Mouse (Mus musculus) spleen, postnatal 10 days (tissue): ENCODE data around the gene Arhgap15.

Source experiments
- DNase-seq, 2 experiments: peaks; one replicate each; pipeline ENCODE4 v3.0.0; 2021 to 2022; ENCODE audit warnings: low spot score in 2 of 2

The Arhgap15 gene

DNA sequence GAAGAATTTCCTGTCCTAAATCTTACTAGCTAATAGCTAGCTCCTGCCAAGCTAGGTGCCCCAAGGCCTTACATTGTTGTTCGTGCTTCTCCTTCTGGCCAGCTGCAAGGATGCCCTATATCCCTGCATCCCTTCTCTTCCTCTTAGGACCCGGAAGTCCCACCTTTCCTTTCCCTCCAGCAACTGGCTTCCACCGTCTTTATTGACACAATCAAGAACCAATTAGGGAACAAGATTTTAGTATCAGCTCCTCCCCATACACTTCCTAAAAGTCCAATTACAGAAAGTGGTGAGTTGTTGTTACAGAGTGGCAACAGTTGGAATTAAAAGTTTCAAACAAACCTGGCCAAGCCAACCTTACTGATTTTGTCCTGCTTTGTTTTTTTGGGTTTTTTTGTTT is 183.1 kb downstream of the Arhgap15 start:
- no peak for DNase-seq

DNA sequence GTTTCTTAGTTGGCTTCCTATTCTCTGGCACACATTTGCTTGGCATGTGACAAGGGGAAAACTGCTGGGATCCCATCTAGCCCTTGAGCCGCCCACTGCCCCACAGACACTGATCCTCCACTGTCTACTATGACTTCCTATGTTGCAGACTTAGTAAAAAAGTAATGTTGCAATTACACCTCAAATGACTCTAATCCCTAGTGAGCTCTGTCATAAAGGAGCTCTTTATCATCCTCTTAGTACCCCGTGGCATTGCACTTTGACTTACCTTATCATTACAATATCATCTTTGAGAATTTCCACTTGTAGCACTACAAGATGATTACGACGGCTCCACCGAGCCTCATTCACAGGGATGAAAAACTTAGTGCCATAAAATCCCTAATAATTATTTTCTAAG is 190.6 kb downstream of the Arhgap15 start:
- DNase-seq, result no peak

DNA sequence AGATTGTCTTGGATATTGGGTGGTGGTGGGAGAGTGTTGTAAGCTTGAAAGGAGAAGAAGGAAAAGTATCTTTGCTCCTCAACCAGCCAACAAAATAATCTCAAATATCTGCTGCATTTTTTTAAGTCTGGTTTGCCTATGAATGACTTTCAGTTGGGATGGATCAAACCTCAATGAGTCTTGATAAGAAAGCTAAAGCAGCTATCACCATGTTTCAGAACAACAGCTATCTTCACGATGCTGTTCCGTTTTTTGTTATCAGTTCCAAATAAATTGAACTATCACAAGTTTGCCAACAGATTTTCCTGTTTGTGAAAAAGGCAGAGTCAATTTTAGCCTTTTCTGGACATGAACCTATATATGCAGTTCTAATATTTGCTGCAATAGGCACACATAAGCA is 197.1 kb downstream of the Arhgap15 start:
- no peak for DNase-seq

DNA sequence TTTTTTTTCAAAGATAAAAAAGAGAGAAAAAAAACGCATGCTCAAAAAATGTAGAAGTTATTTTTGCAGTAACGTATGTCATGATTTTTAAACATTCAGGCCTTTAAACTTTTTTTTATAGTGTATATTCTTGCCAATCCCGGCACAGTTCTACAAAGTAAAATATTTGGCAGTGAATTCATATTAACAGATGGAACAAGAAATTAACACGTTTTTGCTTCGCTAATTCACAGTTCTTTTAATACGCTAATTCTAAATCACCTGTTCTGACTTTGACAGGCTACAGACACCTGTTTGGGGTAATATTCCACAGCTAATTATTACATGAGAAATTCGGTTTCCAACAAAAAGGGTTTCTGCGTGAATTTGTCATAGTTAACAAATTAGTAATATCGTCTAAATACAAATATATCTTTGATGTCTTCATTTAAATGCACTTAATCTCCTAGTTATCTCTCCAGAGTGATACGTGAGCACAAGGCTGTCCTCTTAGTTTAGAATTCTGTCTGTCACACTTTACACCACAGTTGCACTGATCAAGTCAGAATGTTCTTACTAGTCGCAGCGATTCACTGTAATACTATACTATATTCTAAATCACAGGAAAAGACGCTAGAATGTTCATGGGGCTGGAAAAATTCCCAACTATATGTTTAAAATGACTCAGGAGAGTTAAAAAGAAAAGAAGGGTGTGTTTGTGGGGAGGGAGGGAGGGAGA is 201.3 kb downstream of the Arhgap15 start:
- DNase-seq, result no peak

DNA sequence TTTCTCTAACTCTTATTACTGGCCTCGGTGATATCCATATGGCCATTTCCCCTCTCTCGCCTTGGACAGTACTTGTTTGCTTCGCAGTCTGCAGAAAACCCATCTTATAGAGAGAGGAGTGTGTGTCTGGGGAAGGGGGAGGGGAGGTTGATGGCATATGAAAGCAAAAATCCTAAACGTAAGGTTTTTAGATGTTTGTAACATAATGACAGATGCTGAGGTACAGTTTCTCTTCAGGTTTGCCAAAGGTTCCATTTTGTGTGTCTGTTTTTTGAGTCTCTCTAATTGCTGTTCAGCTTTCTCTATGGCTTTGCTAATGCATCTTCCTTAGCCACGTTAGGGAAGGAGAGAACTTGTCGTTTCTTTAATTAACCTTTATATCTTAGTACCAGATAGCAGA is 202.1 kb downstream of the Arhgap15 start:
- DNase-seq, result no peak

DNA sequence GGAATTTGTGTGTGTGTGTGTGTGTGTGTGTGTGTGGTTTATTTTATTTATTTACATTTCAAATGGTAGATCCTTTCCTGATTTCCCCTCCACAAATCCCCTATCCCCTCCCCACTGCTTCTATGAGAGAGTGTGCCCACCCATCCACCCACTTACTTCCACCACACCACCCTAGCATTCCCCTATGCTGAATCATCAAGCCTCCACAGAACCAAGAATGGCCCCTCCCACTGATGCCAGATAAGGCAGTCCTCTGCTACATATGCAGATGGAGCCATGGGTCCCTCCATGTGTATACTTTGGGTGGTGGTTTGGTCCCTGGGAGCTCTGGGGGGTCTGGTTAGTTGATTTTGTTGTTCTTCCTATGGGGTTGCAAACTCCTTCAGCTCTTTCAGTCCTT is 210.6 kb downstream of the Arhgap15 start:
- peak in 1 of 2 experiments; percentile 13 for DNase-seq

DNA sequence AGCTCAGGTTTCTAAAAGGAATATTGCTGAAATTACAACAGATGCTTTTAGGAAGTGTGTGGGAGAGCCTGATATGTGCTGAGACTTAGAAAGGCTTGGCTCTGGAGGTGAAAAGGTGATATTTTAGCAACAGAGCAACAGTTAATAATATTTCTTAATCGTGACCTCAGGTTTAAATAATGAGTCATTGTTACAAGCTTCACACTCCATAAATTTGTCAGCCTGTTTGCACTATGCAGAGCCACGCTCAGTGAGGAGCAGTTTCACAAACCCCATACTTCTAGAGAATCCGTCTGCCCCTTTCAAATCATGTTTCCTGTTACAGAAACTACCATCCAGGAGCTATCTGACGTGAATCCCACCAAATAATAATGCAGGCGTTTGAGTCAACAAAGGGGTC is 213.8 kb downstream of the Arhgap15 start:
- DNase-seq, result no peak

DNA sequence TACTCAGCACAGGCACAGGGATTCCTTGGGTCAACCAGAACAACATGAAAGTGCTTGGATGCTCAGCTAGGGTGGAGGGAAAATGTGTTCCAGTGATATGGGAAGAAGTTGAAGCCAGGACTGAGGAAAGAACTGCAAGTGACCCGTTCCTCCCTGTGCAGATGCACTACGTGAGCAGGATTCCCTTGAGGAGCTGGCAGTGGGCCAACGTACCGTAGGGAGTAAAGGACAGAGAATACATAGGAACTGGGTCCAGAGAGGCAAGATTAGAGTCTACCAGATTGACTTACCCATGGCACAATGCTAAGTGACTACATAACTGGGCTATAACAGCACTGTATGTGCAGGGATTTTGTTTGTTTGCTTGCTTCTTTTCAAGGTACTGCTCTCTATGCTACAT is 220.0 kb downstream of the Arhgap15 start:
- no peak for DNase-seq

DNA sequence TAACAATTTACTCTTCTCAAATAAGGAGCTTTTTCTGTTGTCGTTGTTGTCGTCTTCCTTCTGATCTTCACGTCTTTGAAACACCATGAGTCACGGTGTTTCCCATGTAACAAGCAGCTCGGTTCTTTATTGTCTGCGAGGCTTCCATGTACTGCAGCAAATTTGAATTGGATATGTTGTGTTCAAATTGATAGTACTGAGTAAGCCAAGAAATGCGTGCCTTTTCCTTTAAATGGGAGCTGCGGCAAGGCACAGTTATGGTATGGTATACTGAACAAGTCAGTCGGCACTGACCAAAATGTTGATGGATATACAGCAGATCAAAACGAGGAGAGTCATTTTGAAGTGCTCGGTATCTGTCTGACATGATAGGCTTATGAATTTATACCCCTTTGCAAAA is 229.1 kb downstream of the Arhgap15 start:
- DNase-seq, result no peak

DNA sequence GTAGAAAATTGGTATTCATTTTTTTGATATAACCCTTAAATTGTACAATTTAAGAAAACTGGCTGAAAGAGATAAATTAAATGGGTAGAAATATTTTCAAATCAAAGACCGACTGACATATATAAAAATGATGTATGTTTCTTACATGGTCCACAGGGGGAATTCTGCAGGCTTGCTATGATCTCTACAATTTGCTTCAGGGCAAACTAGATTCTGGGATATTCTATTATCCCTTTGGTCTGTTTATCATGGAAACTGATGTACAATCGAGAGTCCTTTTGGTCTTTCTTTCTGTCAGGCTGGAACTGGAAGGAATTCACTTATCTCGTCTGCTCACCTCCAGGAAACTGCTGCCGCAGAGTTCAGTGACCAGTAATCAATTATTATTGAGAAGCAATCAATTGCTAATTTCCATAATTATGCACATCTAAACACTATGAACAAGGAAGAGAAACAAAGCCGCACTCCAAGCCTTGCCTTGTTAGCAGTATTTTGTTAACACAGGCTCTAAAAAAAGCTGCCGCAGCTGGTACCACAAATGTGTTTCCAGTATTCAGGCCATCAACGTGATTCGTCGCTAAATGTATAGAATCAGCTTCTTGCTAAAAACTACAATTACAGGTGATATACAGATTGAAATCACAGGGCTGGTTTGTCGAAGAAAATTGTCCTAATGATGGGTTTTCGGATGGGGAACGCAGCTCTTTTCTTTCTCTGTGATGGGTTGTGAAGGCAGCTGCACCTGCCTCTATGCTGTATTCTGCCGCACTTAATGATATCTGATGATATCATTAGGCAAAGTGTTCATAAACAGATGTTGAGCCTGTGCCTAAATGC is 229.8 kb downstream of the Arhgap15 start:
- DNase-seq, result no peak

DNA sequence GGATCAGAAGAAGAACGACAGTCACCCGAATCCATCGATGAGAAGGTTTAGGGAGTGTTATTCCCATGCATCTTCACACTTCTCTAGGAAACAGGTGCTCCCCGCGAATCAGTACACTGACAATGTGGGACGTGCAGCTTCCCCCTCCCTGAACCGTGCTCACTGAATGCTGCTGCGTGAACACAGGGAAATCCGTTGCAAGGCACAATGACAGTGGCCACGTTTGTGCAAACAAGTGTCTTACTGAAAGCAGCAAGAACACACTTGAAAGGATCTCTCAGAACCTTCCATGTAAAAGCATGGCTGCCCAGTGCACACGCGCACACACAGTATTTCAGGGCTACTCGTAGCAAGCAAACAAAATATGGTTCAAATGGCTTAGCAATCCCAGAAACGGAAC is 237.4 kb downstream of the Arhgap15 start:
- DNase-seq, result no peak

DNA sequence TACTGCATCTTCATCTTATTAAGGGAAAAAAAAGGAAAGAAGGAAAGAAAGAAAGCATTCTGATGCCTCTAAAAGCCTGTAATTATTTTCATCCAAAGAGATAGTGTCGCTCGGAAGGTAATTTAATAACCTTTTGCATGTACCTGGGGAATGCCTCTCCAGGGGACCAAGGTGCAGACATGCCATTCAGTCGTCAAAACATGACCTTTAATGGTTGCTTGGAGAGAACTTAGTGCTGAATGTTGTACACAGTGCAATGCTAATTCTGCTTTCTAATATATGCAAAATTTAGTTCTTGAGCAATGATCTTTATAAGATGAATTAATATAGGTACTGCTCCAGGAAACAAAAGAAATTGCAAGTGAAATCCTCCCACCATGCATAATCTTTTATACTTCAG is 239.3 kb downstream of the Arhgap15 start:
- no peak for DNase-seq

DNA sequence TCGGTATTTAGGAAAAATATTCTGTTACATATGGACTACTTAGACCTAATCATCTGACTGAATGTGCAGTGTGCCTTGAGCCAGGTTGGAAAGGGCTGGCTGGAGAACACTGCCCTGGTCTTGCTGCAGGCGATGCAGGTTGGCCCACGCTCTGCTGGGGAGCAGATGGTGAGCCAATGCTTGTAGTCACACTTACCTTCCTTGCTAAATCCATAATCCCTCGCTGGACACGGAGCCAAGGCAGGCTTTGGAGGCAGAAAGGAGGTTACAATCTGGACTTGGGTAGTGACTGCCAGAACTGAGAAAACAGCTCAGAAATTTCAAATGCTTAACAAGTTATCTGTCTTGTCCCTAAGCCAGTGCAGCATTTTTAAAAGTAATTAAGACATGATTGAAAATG is 241.2 kb downstream of the Arhgap15 start:
- no peak for DNase-seq

DNA sequence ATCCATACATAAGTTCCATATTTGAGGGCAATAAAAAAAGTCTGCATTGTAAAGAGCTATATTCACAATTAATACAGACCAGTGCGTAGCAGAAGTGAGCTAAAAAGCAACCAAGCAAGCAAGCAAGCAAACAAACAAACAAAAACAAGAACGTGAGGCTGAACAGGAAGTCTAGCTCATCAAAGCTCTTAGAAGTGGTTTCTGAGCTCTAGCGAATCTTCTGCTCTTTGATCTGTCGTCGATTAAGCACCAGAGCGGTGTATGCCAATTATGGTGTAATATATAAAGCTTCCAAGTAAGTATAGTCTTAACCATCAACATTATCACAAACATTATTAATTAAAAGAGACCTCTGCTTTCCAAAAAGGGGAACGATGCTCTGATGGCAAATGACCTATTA is 243.9 kb downstream of the Arhgap15 start:
- no peak for DNase-seq

DNA sequence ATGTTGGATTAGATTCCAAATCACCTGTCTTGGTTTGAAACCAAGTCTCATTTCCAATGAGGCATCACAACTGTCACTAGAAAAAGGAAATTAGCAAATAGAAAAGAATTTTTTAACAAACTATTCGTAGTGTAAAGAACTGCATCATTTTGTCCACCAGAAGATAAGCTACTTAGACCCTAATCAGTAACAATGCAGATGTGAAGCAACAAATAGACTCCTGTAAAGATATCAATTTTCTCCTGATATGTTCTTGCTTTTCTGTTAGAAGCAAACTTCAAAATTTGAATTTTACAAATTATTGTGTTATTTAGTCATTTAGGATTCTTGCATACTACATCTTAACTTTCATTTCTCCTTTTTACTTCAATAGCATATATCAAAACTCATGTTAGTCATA is 253.8 kb downstream of the Arhgap15 start:
- no peak for DNase-seq

DNA sequence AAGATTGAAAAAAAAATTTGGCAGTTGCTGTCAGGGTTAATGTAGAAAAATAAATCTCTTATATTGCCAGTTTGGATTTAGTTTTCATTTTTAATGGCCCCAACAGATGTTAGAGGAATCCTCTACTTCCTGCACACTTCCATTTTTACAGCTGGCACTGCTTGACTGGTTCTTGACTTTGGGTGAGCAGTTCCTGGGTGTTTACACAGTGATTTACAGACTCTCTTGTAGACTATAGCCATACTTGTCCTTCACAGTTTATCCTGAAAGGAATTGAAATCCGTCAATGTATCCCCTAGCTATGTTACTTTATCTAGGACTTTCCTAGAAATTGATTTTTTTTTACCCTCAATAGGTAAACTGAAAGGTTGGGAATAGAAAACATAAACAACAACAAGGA is 261.6 kb downstream of the Arhgap15 start:
- DNase-seq, result no peak

DNA sequence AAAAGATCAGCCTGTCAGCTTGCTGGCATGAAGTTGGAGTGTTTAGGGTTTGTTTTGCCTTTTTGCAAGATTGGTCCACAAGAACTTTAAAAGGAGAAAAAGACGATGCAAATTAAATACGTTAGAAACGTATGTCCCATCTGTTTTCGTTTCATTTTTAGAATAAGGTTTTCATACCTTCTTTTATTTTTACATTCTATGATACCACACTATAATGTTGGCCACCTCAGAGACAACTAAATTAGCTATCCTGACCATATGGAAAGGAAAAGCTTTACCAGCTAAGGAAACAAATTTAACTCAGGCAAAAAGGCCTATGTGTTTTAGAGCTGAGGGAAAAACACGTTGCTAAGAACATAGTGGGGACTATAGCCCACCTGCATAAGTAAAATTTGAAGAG is 264.8 kb downstream of the Arhgap15 start:
- no peak for DNase-seq

DNA sequence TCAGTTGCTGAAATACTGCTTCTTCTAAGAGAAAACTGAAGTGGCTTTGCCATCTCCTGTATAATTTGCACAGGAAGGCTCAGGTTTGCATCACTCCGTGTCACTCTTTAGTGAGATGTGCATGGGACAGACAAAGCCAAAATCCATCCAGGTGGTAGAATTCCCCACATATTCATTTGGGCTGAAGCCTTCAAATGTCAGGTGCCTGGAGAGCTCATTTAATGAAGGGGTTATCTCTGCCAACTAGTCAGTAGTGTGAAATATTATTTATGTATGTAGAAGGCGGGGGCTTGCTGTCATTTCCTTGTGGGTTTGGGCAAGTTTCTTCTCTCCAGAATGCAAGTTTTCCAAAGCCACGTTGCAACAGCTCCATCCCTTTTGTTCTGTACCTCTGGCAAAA is 268.1 kb downstream of the Arhgap15 start:
- no peak for DNase-seq

DNA sequence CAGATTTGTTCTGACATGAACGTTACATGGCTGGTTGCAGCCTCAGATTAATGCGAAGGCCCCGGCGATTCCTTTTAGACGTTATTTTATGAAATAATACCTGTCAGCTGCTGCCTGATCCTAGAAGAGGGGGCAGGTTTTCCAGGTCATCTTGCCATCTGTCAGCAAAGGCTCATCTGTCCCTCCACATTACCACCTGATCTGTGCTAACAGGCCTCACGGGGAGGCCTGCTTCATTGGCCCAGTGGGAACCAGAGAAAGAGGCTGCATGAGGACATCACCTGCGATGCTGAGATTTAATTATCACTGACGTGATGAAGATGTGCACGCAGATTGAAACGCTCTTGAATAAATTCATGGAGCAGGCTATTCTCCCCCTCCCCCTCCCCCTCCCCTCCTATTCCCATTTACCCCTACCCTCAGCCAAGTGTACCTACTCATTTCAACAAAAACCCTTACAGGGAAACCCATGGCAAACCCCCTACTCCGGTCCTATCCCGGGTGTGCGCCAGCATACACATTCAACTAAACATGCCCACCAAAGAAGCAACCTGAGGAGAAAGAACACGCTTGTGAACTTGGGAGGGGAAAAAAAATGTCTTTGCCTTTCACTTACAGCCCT is 268.9 kb downstream of the Arhgap15 start:
- no peak for DNase-seq

DNA sequence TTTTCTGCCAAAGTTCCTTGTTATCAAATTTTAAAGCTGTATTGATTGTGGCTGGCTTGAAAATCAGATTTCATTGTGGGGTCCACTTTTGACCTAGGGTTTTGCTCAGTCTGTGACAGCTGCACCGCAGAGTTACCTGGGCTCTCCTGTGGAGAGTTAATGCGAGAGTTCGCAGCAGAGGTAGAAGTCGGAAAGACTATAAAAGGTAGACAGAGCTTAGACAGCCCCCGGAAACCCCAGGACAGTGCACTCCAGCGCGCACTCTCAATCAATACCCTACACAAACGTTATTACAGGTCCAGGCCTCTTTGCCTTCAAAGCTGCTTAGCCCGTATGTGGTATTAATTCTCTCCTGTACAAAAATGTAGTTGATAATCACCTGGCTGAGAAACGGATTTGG is 269.4 kb downstream of the Arhgap15 start:
- no peak for DNase-seq

DNA sequence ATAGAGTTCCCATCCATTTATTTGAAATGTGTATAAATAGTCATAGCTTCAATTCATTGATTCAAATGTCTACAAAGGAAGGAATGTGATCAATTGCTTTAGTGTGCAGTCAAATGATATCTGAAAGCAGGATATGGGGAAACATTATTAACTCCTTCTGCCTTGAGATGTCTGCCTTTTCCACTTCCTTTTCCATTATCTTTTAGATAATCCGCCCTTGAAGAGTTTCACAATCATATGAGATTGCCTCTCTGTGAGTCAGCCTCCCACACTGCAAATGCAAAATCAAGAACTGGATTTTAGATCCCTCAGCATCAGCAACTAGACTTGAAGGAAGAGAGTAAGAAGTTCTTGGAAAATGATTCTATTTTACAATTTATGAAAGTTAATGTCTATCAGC is 276.1 kb downstream of the Arhgap15 start:
- no peak for DNase-seq

DNA sequence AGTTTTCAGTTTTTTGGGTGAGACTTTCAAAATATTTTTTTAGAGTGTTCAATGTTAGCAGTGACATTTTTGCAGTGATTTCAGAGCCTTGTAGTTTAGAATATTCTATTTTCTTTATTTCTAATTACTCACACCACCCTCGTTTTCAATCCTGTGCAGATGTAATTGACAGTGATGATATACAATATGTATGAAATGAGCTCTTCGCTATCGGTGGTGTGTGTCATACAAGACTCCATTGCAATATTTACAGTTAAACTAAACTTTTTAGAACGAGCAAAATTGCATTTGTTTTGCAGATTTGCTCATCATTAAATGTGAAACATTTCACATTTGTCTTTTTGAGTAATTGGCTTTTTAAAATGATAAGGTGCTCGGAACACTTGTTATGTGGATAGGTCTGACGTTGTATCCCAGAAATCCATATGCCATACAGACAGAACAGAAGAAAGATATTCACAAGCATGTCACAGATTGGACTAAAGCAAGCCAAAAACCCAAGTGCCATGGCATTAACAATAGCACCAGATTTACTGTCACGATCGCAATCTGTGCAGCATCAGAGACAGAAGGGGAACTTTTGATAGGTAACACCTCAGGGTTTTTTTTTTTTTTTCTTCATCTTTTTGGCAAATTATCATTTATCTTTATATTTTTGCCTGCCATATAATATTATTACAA is 280.6 kb downstream of the Arhgap15 start:
- DNase-seq, result no peak
